Mouse (Mus musculus): ENCODE data around the gene Myo10.

Gene Myo10

DNA sequence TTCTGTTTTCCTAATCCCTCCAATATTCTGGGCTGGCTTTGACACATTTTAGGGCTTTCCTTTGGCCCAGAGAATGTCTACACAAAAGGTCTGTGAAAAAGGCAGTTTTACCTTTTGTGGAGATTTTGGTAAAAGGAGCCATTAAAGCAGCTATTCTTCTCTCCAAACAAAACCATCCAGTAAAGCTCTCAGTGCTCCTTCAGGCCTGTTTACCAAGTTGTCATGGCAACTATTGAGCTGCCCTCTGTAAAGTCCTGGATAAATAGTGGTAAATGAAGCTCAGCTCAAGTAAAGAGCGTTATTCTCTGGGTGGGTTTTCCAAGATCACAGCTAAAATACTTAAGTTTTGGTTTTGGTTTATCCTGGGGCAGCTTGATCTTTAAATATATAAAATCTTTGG lies 130.3 kb downstream of the Myo10 start:
- CTCF ChIA-PET = interaction anchor here in 3 of 4 experiments (0.6 to 3.2 kb wide), 13 partner anchors 10 to 52 kb away, joined by 3 to 13 read pairs (median 4); no protein-coding TSS in a partner anchor
- POLR2A ChIA-PET = interaction anchor here (0.7 to 23.4 kb wide), 53 partner anchors 9 to 447 kb away, joined by 3 to 1508 read pairs (median 6); partner anchors contain the start of genes Zfp622 (in 3 of the 4) and Myo10 (in 2 of the 4)

- ChIA-PET POLR2A (interaction anchor here (0.7 to 23.4 kb wide), 52 partner anchors 9 to 447 kb away, joined by 3 to 1508 read pairs (median 7); partner anchors contain the start of genes Zfp622 (in 3 of the 4) and Myo10 (in 2 of the 4)), CTCF (interaction anchor here (0.6 to 3.2 kb wide), 14 partner anchors 11 to 52 kb away, joined by 3 to 13 read pairs (median 4); no protein-coding TSS in a partner anchor)
These were observed 130.7 kb downstream of the Myo10 start for GRCm38 (mm10) chr15:25753003-25753402.

GRCm38 (mm10) chr15:25753878-25754277 lies 131.6 kb downstream of the Myo10 start:
- POLR2A ChIA-PET = interaction anchor here (1.0 to 23.4 kb wide), 44 partner anchors 8 to 231 kb away, joined by 3 to 1508 read pairs (median 8); partner anchors contain the start of genes Myo10 (in 3 of the 4) and Zfp622 (in 2 of the 4)
- CTCF ChIA-PET = interaction anchor here in 3 of 4 experiments (0.5 to 3.2 kb wide), 10 partner anchors 12 to 89 kb away, joined by 3 to 13 read pairs (median 4); no protein-coding TSS in a partner anchor

- POLR2A ChIA-PET = interaction anchor here (0.6 to 23.4 kb wide), 44 partner anchors 7 to 166 kb away, joined by 3 to 1508 read pairs (median 5); partner anchors contain the start of gene Myo10 (in 3 of the 4)
- CTCF ChIA-PET = interaction anchor here (0.5 to 1.7 kb wide), 12 partner anchors 14 to 90 kb away, joined by 3 to 7 read pairs (median 3); no protein-coding TSS in a partner anchor
These were observed 132.1 kb downstream of the Myo10 start for GRCm38 (mm10) chr15:25754342-25754951.

- POLR2A ChIA-PET = interaction anchor here (0.9 to 23.4 kb wide), 31 partner anchors 6 to 165 kb away, joined by 3 to 1508 read pairs (median 6); partner anchors contain the start of gene Myo10 (in 3 of the 4)
- CTCF ChIA-PET = interaction anchor here (0.6 to 1.7 kb wide), 9 partner anchors 17 to 38 kb away, joined by 3 to 7 read pairs (median 3); no protein-coding TSS in a partner anchor
These were observed 133.2 kb downstream of the Myo10 start for GRCm38 (mm10) chr15:25755536-25755935.

DNA sequence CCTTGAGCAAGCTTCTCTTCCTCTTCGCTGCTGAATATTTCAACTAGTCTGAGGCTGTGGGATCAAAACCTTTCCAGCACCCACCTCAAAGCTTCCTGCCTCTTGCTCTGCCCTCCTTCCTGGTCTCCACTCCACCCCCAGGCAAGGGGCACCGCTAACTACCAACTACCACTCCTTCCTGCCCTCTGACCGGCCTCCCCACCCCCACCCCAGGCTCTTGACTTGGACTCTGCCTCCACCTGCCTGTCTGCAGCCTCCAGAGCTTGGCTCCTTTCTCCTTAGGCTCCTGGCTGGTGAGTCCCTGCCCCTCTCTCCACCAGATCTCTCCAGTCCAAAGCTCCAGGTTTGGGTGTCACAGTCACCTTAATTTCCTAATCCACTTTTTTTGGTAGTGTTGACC lies 133.7 kb downstream of the Myo10 start:
- POLR2A ChIA-PET = interaction anchor here (0.6 to 23.4 kb wide), 18 partner anchors 7 to 1031 kb away, joined by 3 to 1508 read pairs (median 9); partner anchors contain the start of gene Myo10 (in 3 of the 4)

DNA sequence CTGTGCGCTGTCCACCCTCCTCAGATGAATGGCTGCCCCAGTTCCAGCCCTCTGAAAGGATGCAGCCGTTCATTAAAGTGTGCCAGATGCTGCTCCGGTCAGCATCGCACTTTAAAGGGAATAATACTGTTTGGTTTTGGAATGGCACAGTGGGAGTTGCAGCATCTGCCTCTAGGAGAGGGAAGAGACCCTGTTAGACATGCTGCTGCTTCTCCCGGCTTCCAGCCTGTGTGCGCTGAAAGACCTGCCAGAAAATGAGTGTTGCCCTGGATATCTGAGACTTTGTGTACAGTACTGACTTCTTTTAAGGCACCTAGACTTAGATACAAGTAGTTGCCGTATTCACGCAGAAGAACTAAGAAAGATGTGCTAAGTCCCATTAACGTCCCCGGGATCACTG lies 135.7 kb downstream of the Myo10 start:
- ChIA-PET CTCF (interaction anchor here in 1 of 4 experiments (0.6 to 1.6 kb wide), 3 partner anchors 8 to 23 kb away, joined by 4 to 6 read pairs (median 4); no protein-coding TSS in a partner anchor), POLR2A (interaction anchor here (0.6 to 23.4 kb wide), 16 partner anchors 5 to 249 kb away, joined by 3 to 1508 read pairs (median 6); no protein-coding TSS in a partner anchor)

More for the DNA sequence above, 133.7 kb downstream of the Myo10 start:
- CTCF ChIA-PET = interaction anchor here in 3 of 4 experiments (0.6 to 1.3 kb wide), 7 partner anchors 15 to 42 kb away, joined by 3 to 4 read pairs (median 3); no protein-coding TSS in a partner anchor

GRCm38 (mm10) chr15:25758500-25759086 lies 136.3 kb downstream of the Myo10 start:
- POLR2A ChIA-PET = interaction anchor here (0.5 to 23.4 kb wide), 15 partner anchors 9 to 250 kb away, joined by 3 to 1508 read pairs (median 6); no protein-coding TSS in a partner anchor
- CTCF ChIA-PET = interaction anchor here in 1 of 4 experiments (0.6 to 1.6 kb wide), 3 partner anchors 13 to 22 kb away, joined by 3 to 6 read pairs (median 4); no protein-coding TSS in a partner anchor

GRCm38 (mm10) chr15:25760304-25760703 lies 138.0 kb downstream of the Myo10 start:
- POLR2A ChIA-PET = interaction anchor here (0.6 to 25.5 kb wide), 21 partner anchors 6 to 138 kb away, joined by 3 to 1341 read pairs (median 20); partner anchors contain the start of gene Myo10 (in 1 of the 4)
- CTCF ChIA-PET = interaction anchor here in 2 of 4 experiments (0.6 to 1.8 kb wide), 2 partner anchors 20 to 52 kb away, joined by 3 to 8 read pairs; no protein-coding TSS in a partner anchor

- ChIA-PET CTCF (interaction anchor here in 3 of 4 experiments (0.7 to 2.2 kb wide), 3 partner anchors 20 to 88 kb away, joined by 3 to 9 read pairs (median 8); no protein-coding TSS in a partner anchor), POLR2A (interaction anchor here (0.6 to 25.5 kb wide), 46 partner anchors 7 to 1790 kb away, joined by 3 to 1341 read pairs (median 5); partner anchors contain the start of gene Myo10 (in 1 of the 4))
These were observed 138.7 kb downstream of the Myo10 start for GRCm38 (mm10) chr15:25761049-25761448.

DNA sequence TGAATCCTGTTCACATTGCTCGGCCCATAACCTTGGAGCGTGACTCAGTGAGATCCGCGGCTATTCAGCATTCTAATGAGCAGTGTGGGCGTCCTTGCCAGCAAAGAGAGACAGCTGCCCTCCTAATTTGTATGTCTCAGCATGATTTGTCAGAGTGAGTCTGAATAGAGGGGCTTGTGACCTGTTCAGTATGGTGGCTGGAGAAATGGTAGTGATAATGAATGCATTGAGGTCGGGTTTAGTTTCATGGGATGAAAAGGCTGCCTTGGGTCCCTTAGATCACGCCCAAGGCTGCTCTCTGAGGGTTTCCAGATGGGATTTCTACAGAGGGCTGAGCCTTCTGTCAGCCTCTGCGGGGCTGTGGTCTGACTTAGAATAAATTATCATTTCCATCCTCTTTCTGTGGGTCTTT lies 139.5 kb downstream of the Myo10 start:
- POLR2A ChIA-PET = interaction anchor here (0.6 to 25.5 kb wide), 47 partner anchors 8 to 380 kb away, joined by 3 to 1341 read pairs (median 5); partner anchors contain the start of gene Myo10 (in 1 of the 4)
- CTCF ChIA-PET = interaction anchor here in 3 of 4 experiments (0.9 to 2.2 kb wide), 4 partner anchors 11 to 348 kb away, joined by 3 to 9 read pairs (median 4); no protein-coding TSS in a partner anchor

DNA sequence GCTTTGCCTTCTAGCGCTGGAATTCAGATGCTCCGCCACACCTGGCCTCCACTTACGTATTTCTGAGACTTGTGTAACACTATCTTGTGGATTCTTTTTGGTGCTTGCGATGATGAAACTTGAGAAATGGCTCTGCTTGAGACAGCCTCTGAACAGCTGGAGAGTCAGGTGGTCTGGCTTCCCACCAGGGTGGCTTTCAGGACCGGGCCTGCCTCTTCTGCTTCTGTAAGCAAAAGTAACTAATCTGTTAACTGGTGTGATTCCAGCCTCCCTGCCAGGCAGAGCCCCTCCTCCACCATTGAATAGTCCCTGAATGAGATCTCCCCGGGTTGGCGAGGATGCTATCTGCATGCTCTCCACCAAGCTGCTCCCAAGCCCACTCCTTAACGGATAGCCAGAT lies 140.0 kb downstream of the Myo10 start:
- ChIA-PET CTCF (interaction anchor here in 3 of 4 experiments (0.8 to 2.2 kb wide), 6 partner anchors 11 to 348 kb away, joined by 3 to 9 read pairs (median 4); no protein-coding TSS in a partner anchor), POLR2A (interaction anchor here (0.5 to 25.5 kb wide), 49 partner anchors 8 to 141 kb away, joined by 3 to 1341 read pairs (median 5); partner anchors contain the start of gene Myo10 (in 2 of the 4))

DNA sequence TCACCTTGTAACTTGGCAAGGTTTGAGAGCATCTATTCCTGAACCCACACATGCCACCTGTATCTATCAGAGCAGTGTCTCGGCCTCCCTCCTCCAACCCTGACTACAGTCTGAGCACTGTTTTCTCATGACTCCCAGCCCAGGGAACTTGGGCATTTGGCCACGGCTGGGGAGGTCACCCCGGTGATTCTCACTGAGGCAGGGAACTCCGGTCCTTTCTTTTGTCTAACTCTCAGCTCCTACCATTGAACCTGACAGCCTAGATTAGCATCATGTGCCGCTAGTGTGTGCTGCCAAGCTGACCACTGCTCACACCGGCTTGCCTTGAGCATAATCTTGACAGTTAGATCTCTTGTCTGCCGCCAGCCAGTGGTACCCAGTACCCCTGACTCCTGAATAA lies 140.8 kb downstream of the Myo10 start:
- ChIA-PET POLR2A (interaction anchor here (0.5 to 25.5 kb wide), 38 partner anchors 9 to 142 kb away, joined by 3 to 1341 read pairs (median 5); partner anchors contain the start of gene Myo10 (in 2 of the 4)), CTCF (interaction anchor here in 3 of 4 experiments (0.8 to 2.2 kb wide), 4 partner anchors 10 to 18 kb away, joined by 4 to 9 read pairs (median 4); no protein-coding TSS in a partner anchor)

DNA sequence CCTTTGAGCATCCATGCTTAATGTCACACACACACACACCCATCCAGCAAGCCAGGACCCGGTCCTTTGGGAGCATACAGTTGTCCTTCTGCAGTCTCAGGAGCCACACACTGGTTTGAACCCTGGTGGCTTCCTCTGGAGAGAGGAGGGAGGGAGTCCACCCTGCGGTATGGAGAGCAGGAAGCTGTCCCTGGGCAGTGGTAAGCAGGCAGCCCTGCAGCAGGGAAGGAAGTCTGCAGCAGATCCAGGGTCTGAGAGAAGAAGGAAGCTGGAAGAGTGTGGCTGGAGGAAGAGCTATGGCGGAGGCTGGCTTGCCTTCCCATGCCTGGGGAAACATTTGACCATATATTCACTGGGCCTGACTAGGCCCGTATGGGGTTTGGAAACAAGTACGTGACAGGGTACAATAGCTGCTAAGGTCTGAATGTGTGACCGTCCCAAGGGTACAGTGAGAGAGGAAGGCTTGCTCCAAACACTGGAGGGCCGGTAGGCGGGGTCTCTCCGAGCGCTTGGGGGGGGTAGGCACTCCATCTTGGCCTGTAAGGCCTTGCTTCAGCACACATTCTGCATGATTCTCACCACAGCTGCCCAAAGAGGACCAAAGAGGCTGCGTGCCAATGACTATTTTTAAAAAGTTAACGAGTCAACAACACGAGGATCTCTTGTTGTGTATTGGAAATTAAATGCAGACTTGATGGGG lies 142.5 kb downstream of the Myo10 start:
- POLR2A ChIA-PET = interaction anchor here (0.6 to 30.4 kb wide), 23 partner anchors 9 to 666 kb away, joined by 3 to 1508 read pairs (median 4); no protein-coding TSS in a partner anchor
- CTCF ChIA-PET = interaction anchor here in 1 of 4 experiments (1.1 kb wide), 1 partner anchor 16 kb away, joined by 3 read pairs; no protein-coding TSS in a partner anchor

GRCm38 (mm10) chr15:25767777-25768176 lies 145.5 kb downstream of the Myo10 start:
- POLR2A ChIA-PET = interaction anchor here (0.6 to 35.3 kb wide), 36 partner anchors 9 to 227 kb away, joined by 3 to 1508 read pairs (median 5); partner anchors contain the start of gene Myo10 (in 2 of the 4)
- CTCF ChIA-PET = interaction anchor here (0.7 to 1.6 kb wide), 5 partner anchors 13 to 15 kb away, joined by 3 to 6 read pairs (median 4); no protein-coding TSS in a partner anchor

GRCm38 (mm10) chr15:25769524-25770255 lies 147.4 kb downstream of the Myo10 start:
- CTCF ChIA-PET = interaction anchor here in 3 of 4 experiments (0.6 to 1.6 kb wide), 3 partner anchors 17 to 39 kb away, joined by 3 to 4 read pairs (median 4); no protein-coding TSS in a partner anchor
- POLR2A ChIA-PET = interaction anchor here (0.5 to 48.8 kb wide), 27 partner anchors 3 to 437 kb away, joined by 3 to 1508 read pairs (median 8); partner anchors contain the start of genes Myo10 (in 2 of the 4) and Zfp622 (in 1 of the 4)

Data from embryonic stem cell, embryonic (primary cell).